Mouse (Mus musculus) G1E (cell line): ENCODE data around the gene Arhgef40. TPM values are rescaled to one million over a fixed set of nuclear protein-coding genes. Genes with fewer than 3 reads are reported as not detected.
"Not testable (repeated sequence)": the region's sequence is repeated elsewhere in the genome, so short reads cannot be mapped to it uniquely, and the experiment has no call there.

Experiments
- ATAC-seq: 2 replicates; pipeline ENCODE4 v1.8.0; 2016; ENCODE audit warnings: mild to moderate bottlenecking; ENCODE audit not compliant: insufficient number of reproducible peaks, poor library complexity, low FRiP score, severe bottlenecking; ENCODE audit errors: extremely low read depth
- DNase-seq: peaks from one replicate; pipeline ENCODE4 v3.0.0; 2012; ENCODE audit warnings: low spot score
- H3K27me3 ChIP-seq: 2 replicates; pipeline ENCODE4 v1.6.1; 2012; ENCODE audit warnings: mild to moderate bottlenecking, low read length, inconsistent platforms; ENCODE audit not compliant: insufficient read depth
- H3K36me3 ChIP-seq: replicated peaks from 2 replicates; pipeline ENCODE3; 2012; ENCODE audit warnings: mild to moderate bottlenecking, inconsistent platforms
- H3K4me1 ChIP-seq: 2 replicates; pipeline ENCODE4 v1.6.1; 2012; ENCODE audit warnings: low read depth, low read length, inconsistent platforms, mixed read lengths; ENCODE audit not compliant: insufficient read depth
- H3K4me3 ChIP-seq: 2 replicates; pipeline ENCODE4 v1.5.1; 2012; ENCODE audit warnings: low read depth, mild to moderate bottlenecking, inconsistent platforms, low read length, moderate library complexity, mixed read lengths
- H3K9me3 ChIP-seq: replicated peaks from 2 replicates; pipeline ENCODE4 v1.6.1; 2012; ENCODE audit warnings: inconsistent platforms
- CTCF ChIP-seq: IDR thresholded peaks from 2 replicates; pipeline ENCODE4 v1.5.1; 2012; ENCODE audit warnings: low read depth, low read length, inconsistent platforms, mixed read lengths
- GATA1 ChIP-seq: IDR thresholded peaks from 2 replicates; pipeline ENCODE4 v1.6.1; 2012; ENCODE audit warnings: borderline replicate concordance, low read length, inconsistent platforms, mixed read lengths
- GATA2 ChIP-seq: IDR thresholded peaks from 2 replicates; pipeline ENCODE4 v1.6.1; 2012; ENCODE audit warnings: low read depth, low read length, inconsistent platforms, borderline replicate concordance
- POLR2AphosphoS5 ChIP-seq: IDR thresholded peaks from 2 replicates; pipeline ENCODE4 v1.6.1; 2012; ENCODE audit warnings: low read depth, low read length, inconsistent platforms; ENCODE audit not compliant: insufficient replicate concordance
- TAL1 ChIP-seq: conservative IDR thresholded peaks from 2 replicates; pipeline ENCODE4 v1.6.1; 2012; ENCODE audit warnings: low read depth, low read length, inconsistent platforms, mixed read lengths
- polyA plus RNA-seq: library from polyadenylated mRNA; stranded (reverse); fragments of >175 nt; gene quantifications from 2 replicates; pipeline ENCODE4 v1.2.3, GENCODE M21; 2012
- total RNA-seq, 2 experiments: library from RNA; stranded (forward) in 1 of 2; stranded (reverse) in 1 of 2; fragments of 200-1000 nt in 1 of 2; fragments of >200 nt in 1 of 2; fragmentation: Nextera tagmentation in 1 of 2; gene quantifications; 2 replicates each; pipeline ENCODE4 v1.2.3; 2014 to 2017

The Arhgef40 gene
- total and polyA plus RNA-seq, 3 experiments = 3.1 to 37.5 (median 32.2) TPM

GRCm38 (mm10) chr14:52022709-52023459, 38.4 kb downstream of the Arhgef40 start:
- TF ChIP-seq GATA2 = no peak
- TF ChIP-seq POLR2AphosphoS5 = 0 out of 2 replicates have a peak, but pooled peaks have one; percentile 31
- TF ChIP-seq TAL1 = no peak
- no peak for TF ChIP-seq GATA1
- TF ChIP-seq CTCF = peak; percentile 28; the same call in 1 of the 2 replicates
- peaks cover 56% of the 10 kb centered on the region for H3K4me1 ChIP-seq
- no peaks in the 10 kb centered on the region for H3K9me3 ChIP-seq
- H3K27me3 ChIP-seq = no peaks in the 10 kb centered on the region
- H3K4me3 ChIP-seq = peak overlapping the region; percentile 71
- H3K36me3 ChIP-seq = peaks cover 10% of the 10 kb centered on the region
- ATAC-seq = peak; percentile 50
- DNase-seq = peak; percentile 70

- Histone ChIP-seq H3K9me3 (no peaks in the 10 kb centered on the region), H3K36me3 (no peaks in the 10 kb centered on the region), H3K4me1 (peaks cover 44% of the 10 kb centered on the region), H3K4me3 (no peak overlapping the region), H3K27me3 (no peaks in the 10 kb centered on the region)
- TF ChIP-seq GATA2 (no peak), POLR2AphosphoS5 (no peak)
- ATAC-seq = no peak
- DNase-seq = no peak
These were observed 39.6 kb downstream of the Arhgef40 start for GRCm38 (mm10) chr14:52024133-52024532.

GRCm38 (mm10) chr14:52026342-52026741, 41.8 kb downstream of the Arhgef40 start:
- no peak for TF ChIP-seq POLR2AphosphoS5
- TF ChIP-seq CTCF = no peak
- TF ChIP-seq TAL1 = no peak
- TF ChIP-seq GATA2 = no peak
- TF ChIP-seq GATA1 = no peak
- H3K4me3 ChIP-seq = no peak overlapping the region
- no peak for ATAC-seq

GRCm38 (mm10) chr14:52035926-52036325, 51.4 kb downstream of the Arhgef40 start:
- ATAC-seq = no peak
- TF ChIP-seq GATA2 = no peak
- TF ChIP-seq TAL1 = no peak
- no peak for TF ChIP-seq GATA1
- TF ChIP-seq POLR2AphosphoS5 = no peak
- no peak for TF ChIP-seq CTCF
- no peaks in the 10 kb centered on the region for H3K9me3 ChIP-seq

More at GRCm38 (mm10) chr14:52026342-52026741, 41.8 kb downstream of the Arhgef40 start:
- Histone ChIP-seq H3K36me3 (no peaks in the 10 kb centered on the region), H3K4me1 (peaks cover 30% of the 10 kb centered on the region), H3K27me3 (no peaks in the 10 kb centered on the region), H3K9me3 (no peaks in the 10 kb centered on the region)
- no peak for DNase-seq

GRCm38 (mm10) chr14:52039332-52039731, 54.8 kb downstream of the Arhgef40 start:
- TF ChIP-seq GATA1 (no peak), CTCF (no peak), GATA2 (no peak), TAL1 (no peak), POLR2AphosphoS5 (no peak)
- H3K4me3 ChIP-seq = no peak overlapping the region
- DNase-seq (no peak), ATAC-seq (no peak)
- no peaks in the 10 kb centered on the region for H3K36me3 ChIP-seq
- peaks cover 35% of the 10 kb centered on the region for H3K27me3 ChIP-seq
- H3K9me3 ChIP-seq = no peaks in the 10 kb centered on the region
- peaks cover 2% of the 10 kb centered on the region; the same call in 1 of the 2 replicates for H3K4me1 ChIP-seq

More at GRCm38 (mm10) chr14:52035926-52036325, 51.4 kb downstream of the Arhgef40 start:
- no peaks in the 10 kb centered on the region for H3K36me3 ChIP-seq
- no peak overlapping the region for H3K4me3 ChIP-seq
- H3K4me1 ChIP-seq = no peaks in the 10 kb centered on the region
- DNase-seq = no peak
- H3K27me3 ChIP-seq = peaks cover 25% of the 10 kb centered on the region

- H3K36me3 ChIP-seq, ATAC-seq, H3K4me3 ChIP-seq, H3K4me1 ChIP-seq, DNase-seq, H3K9me3 ChIP-seq: not testable (repeated sequence)
- H3K27me3 ChIP-seq = peaks cover 34% of the 10 kb centered on the region
These were observed 57.8 kb downstream of the Arhgef40 start, which contains the start of gene Olfr221 for GRCm38 (mm10) chr14:52042359-52042758. Gene Olfr221, minus strand, starts transcription at chr14:52042459.
